Mouse (Mus musculus) layer of hippocampus, postnatal 10 days (tissue): Measurements from ENCODE around the gene Carm1. TPM values are rescaled to one million over a fixed set of nuclear protein-coding genes. Genes with fewer than 3 reads are reported as not detected.

Experiments
- DNase-seq, 2 experiments: peaks; one replicate each; pipeline ENCODE4 v3.0.0; 2021; ENCODE audit warnings: low spot score in 2 of 2
- microRNA-seq, 2 experiments: library from miRNA; unstranded; fragments of <30 nt; microRNA quantifications; one replicate each; pipeline ENCODE4 v1.2.0; 2021
- total RNA-seq, 2 experiments: library from RNA; stranded (reverse); gene quantifications; 2 replicates each; pipeline ENCODE4 v1.2.3; 2021

The Carm1 gene
- total RNA-seq, 2 experiments from 2014 or later: 75.7 to 84.3 TPM

GRCm38 (mm10) chr9:21606648-21607047 lies 60.0 kb downstream of the Carm1 start:
- DNase-seq: no peak

- no peak for DNase-seq
These were observed 63.2 kb downstream of the Carm1 start for GRCm38 (mm10) chr9:21609861-21610260.

GRCm38 (mm10) chr9:21614864-21615616 lies 68.3 kb downstream of the Carm1 start:
- DNase-seq: no peak

GRCm38 (mm10) chr9:21615617-21616231 lies 69.0 kb downstream of the Carm1 start, which contains the start of gene Smarca4:
Gene Smarca4, plus strand, starts transcription at chr9:21616169.
- peak; percentile 99 to 100 for DNase-seq

- DNase-seq: peak; percentile 86 to 91
These were observed 69.6 kb downstream of the Carm1 start for GRCm38 (mm10) chr9:21616232-21616781.

- DNase-seq: peak in 1 of 2 experiments; percentile 30
These were observed 70.4 kb downstream of the Carm1 start for GRCm38 (mm10) chr9:21617066-21617465.

GRCm38 (mm10) chr9:21620229-21620628 lies 73.5 kb downstream of the Carm1 start:
- DNase-seq: no peak

GRCm38 (mm10) chr9:21622676-21623075 lies 76.0 kb downstream of the Carm1 start:
- no peak for DNase-seq

- no peak for DNase-seq
These were observed 78.9 kb downstream of the Carm1 start for GRCm38 (mm10) chr9:21625342-21626339.

- no peak for DNase-seq
These were observed 79.9 kb downstream of the Carm1 start for GRCm38 (mm10) chr9:21626571-21626970.

- DNase-seq: no peak
These were observed 80.6 kb downstream of the Carm1 start for GRCm38 (mm10) chr9:21627145-21627795.

GRCm38 (mm10) chr9:21630673-21631072 lies 84.0 kb downstream of the Carm1 start:
- peak; percentile 34 to 51 for DNase-seq

GRCm38 (mm10) chr9:21633106-21633505 lies 86.4 kb downstream of the Carm1 start:
- no peak for DNase-seq

GRCm38 (mm10) chr9:21635639-21636038 lies 88.9 kb downstream of the Carm1 start:
- peak in 1 of 2 experiments; percentile 34 for DNase-seq

- no peak for DNase-seq
These were observed 92.3 kb downstream of the Carm1 start for GRCm38 (mm10) chr9:21639031-21639430.

Small RNAs within 50 kb of the gene (microRNA-seq; reads per million reads assigned to microRNA genes)
- gene Mir1946b: 0 reads per million in 2 experiments

Other genes with a start within 250 kb of the Carm1 start
- 1 to 10 TPM in 1 of 2 experiments, under 1 TPM in 1; 0.45 to 1.3 TPM for gene Ap1m2, start 234.6 kb upstream of the Carm1 start, total RNA-seq
- 10 to 100 TPM; 62.2 to 63.6 TPM for gene Slc44a2, start 226.2 kb upstream of the Carm1 start, total RNA-seq
- 10 to 100 TPM; 92.4 to 96.7 TPM for gene Ilf3, start 179.0 kb upstream of the Carm1 start, total RNA-seq
- gene Qtrt1, start 135.1 kb upstream of the Carm1 start, total RNA-seq: 10 to 100 TPM; 34.2 to 42.0 TPM
- gene Dnm2, start 122.0 kb upstream of the Carm1 start, total RNA-seq: 10 to 100 TPM; 65.2 to 67.7 TPM
- gene Tmed1, start 36.6 kb upstream of the Carm1 start, total RNA-seq: 10 to 100 TPM; 17.7 to 21.2 TPM
- under 1 TPM; 0.30 to 0.67 TPM for gene AB124611, start 20.7 kb upstream of the Carm1 start, total RNA-seq
- 10 to 100 TPM; 53.7 to 54.6 TPM for gene Timm29, start 45.8 kb downstream of the Carm1 start, total RNA-seq
- 10 to 100 TPM; 11.3 to 12.3 TPM for gene Yipf2, start 45.9 kb downstream of the Carm1 start, total RNA-seq
- 100 to 1,000 TPM; 122 to 123 TPM for gene Smarca4, start 69.3 kb downstream of the Carm1 start, total RNA-seq
- 10 to 100 TPM; 17.2 to 21.3 TPM for gene Ldlr, start 176.6 kb downstream of the Carm1 start, total RNA-seq
- gene Spc24, start 213.4 kb downstream of the Carm1 start, total RNA-seq: 1 to 10 TPM; 4.6 to 6.4 TPM